Mouse (Mus musculus) forebrain, postnatal 0 days (tissue): ENCODE data around the gene Tenm3. TPM values are rescaled to one million over a fixed set of nuclear protein-coding genes. Genes with fewer than 3 reads are reported as not detected.

Source experiments
- ATAC-seq: fragments of 200-750 bp; cut with Nextera tagmentation; 2 replicates; pipeline ENCODE4 v1.8.0; 2017; ENCODE audit warnings: mild to moderate bottlenecking, moderate library complexity
- DNase-seq: peaks from one replicate; pipeline ENCODE4 v3.0.0-alpha.2; 2015
- H3K27ac ChIP-seq: fragments of 300-500 bp; sonication (generic); 2 replicates; pipeline ENCODE4 v1.5.1; 2014; ENCODE audit warnings: low read depth, mild to moderate bottlenecking, antibody characterized with exemption, low read length, moderate library complexity, mixed read lengths
- H3K27me3 ChIP-seq: fragments of 300-500 bp; sonication (generic); 2 replicates; pipeline ENCODE4 v1.6.1; 2014; ENCODE audit warnings: mild to moderate bottlenecking, low read length, mixed read lengths; ENCODE audit not compliant: insufficient read depth
- H3K36me3 ChIP-seq: fragments of 300-500 bp; sonication (generic); 2 replicates; pipeline ENCODE4 v1.6.1; 2014; ENCODE audit warnings: mild to moderate bottlenecking, moderate library complexity; ENCODE audit not compliant: insufficient read depth
- H3K4me1 ChIP-seq: fragments of 300-500 bp; sonication (generic); 2 replicates; pipeline ENCODE4 v1.6.1; 2014; ENCODE audit warnings: antibody characterized with exemption; ENCODE audit not compliant: insufficient read depth
- H3K4me2 ChIP-seq: fragments of 300-500 bp; sonication (generic); 2 replicates; pipeline ENCODE4 v1.6.1; 2014; ENCODE audit warnings: low read depth, mild to moderate bottlenecking, moderate library complexity
- H3K4me3 ChIP-seq: fragments of 300-500 bp; sonication (generic); 2 replicates; pipeline ENCODE4 v1.5.1; 2014; ENCODE audit warnings: low read depth, low read length, mixed read lengths
- H3K9ac ChIP-seq: fragments of 300-500 bp; sonication (generic); 2 replicates; pipeline ENCODE4 v1.6.1; 2014; ENCODE audit warnings: mild to moderate bottlenecking
- H3K9me3 ChIP-seq: fragments of 300-500 bp; sonication (generic); 2 replicates; pipeline ENCODE4 v1.6.1; 2016; ENCODE audit warnings: low read length
- CTCF ChIP-seq: sonication (generic); IDR thresholded peaks from 2 replicates; pipeline ENCODE4 v1.5.1; 2016; ENCODE audit warnings: antibody characterized with exemption, control low read depth, low read depth
- WGBS: fragments of 180-500 bp; shearing (Covaris S2); extraction: QIAGEN DNeasy Blood & Tissue Kit; methylation state at CpG from one replicate; pipeline ENCODE4 v1.1.7; 2014; 5-methylcytosine and 5-hydroxymethylcytosine counted together
- polyA plus RNA-seq: library from polyadenylated mRNA; unstranded; fragments of >200 nt; fragmentation: Nextera tagmentation; extraction: Ambion mirVana; gene quantifications from 2 replicates; pipeline ENCODE4 v1.2.1, GENCODE M21; 2015
- total RNA-seq: library from RNA; depleted of rRNA; stranded (reverse); fragments of >200 nt; gene quantifications from 2 replicates; pipeline ENCODE4 v1.2.3, GENCODE M21; 2014

Gene Tenm3
- total and polyA plus RNA-seq, 2 experiments from 2014 or later = 21.6 to 111 TPM

DNA sequence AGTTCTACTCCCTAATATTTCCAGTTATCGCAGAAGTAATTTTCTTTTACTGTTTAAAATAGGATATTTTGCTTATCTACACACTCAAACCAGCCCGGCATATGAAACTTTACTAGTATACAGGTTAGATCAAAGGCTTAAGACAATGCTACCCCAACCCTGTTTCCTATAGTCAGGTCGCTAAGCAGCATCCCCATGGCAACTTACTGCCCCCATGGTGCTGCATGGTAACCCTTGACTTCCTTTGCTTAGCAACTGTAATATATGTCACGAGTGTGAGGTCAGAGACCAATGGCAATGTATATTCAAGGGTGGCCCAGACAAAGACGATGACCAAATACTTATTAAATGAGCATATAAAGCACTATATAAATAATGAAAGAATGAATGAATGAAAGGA, 359.6 kb downstream of the Tenm3 start:
- 79% methylated on average over 5 of the region's 5 CpGs for WGBS
- Histone ChIP-seq H3K36me3 (no peaks in the 10 kb centered on the region), H3K27ac (no peak overlapping the region), H3K9ac (no peak overlapping the region), H3K4me3 (no peak overlapping the region), H3K9me3 (no peaks in the 10 kb centered on the region), H3K4me2 (no peak overlapping the region), H3K4me1 (peaks cover 7% of the 10 kb centered on the region; the same call in 1 of the 2 replicates), H3K27me3 (no peaks in the 10 kb centered on the region)
- DNase-seq = no peak
- no peak for ATAC-seq
- no peak for TF ChIP-seq CTCF

DNA sequence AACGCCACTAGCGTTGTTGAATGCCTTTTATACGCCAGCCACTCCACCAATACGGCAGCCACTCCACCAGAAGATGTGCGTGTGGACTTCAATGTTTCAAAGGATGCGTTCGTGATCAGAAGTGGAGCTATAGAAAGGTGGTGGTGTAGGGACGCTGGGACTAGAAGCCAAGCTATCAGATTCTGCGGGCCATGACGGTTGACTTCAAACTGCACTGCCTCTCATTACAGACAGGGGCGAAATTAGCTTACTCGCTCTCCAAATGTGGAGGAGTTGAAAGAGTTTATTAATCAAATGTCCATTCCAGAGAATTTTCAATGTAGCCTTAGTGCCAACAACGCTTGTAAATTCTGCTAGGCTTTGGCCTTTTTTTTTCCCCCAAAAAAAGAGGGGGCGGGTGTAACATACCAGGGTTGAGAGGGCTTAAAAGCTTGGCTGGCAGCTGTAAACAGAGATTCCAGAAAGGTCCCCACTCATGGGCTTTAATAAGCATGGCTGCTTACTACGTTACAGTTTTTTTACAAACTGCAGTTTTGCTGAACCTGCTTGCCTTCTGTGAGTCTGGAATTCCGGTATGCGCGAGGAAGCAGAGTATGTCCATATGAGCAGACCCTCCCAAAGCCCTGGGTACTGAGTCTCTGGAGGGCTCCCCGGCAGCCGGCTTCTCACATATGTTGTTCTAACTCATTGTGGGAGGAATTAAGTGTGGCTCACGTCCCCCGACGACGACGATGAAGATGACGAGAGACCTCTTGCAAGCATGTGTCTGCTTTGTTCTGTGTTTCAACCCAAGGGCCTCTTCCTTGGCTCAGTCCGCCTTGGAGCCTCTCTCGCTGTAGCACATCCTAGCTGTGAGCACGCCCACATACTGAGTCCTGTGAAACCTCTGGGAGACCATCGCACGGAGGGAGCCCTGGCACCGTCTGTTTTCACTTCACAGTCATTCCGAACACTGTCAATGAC, 361.8 kb downstream of the Tenm3 start:
- no peak for DNase-seq

DNA sequence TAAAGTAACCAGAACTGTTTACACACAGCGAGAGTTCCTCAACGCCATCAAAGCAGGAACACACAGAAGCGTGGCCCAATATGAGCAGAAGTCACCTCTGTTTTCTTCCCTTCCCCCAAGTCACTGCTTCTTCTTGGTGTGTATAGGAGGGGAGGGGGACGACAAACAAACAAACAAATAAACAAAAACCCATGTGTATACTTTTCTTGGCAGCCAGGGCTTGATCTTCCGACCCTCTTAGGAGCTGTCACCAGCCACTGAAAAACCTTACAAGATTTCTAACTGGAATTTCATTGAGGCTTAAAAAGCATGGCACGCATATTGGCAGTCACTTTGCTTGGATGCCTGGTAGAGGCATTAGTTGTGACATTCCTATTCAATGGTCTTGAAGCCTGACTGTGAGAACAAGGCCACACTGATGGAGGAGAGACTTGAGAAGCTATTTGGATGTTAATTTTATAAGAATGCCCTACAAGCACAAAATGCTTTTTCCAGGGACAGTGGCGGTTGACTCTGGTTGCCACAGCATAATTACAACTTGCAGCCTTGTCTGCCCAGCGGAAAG, 366.3 kb downstream of the Tenm3 start:
- Histone ChIP-seq H3K36me3 (no peaks in the 10 kb centered on the region), H3K4me1 (no peaks in the 10 kb centered on the region), H3K4me2 (no peak overlapping the region), H3K27me3 (no peaks in the 10 kb centered on the region), H3K27ac (no peak overlapping the region), H3K4me3 (no peak overlapping the region), H3K9me3 (no peaks in the 10 kb centered on the region), H3K9ac (no peak overlapping the region)
- TF ChIP-seq CTCF = no peak
- ATAC-seq = peak; percentile 57
- no peak for DNase-seq
- WGBS = 34% methylated on average over 8 of the region's 8 CpGs

More for the DNA sequence above, 361.8 kb downstream of the Tenm3 start:
- Histone ChIP-seq H3K27ac (no peak overlapping the region), H3K9ac (no peak overlapping the region), H3K9me3 (no peaks in the 10 kb centered on the region), H3K4me3 (no peak overlapping the region), H3K4me1 (no peaks in the 10 kb centered on the region), H3K27me3 (no peaks in the 10 kb centered on the region), H3K36me3 (no peaks in the 10 kb centered on the region), H3K4me2 (no peak overlapping the region)
- peak; percentile 38; the same call in 1 of the 2 replicates for ATAC-seq
- 60% methylated on average over 33 of the region's 33 CpGs for WGBS
- 0 out of 2 replicates have a peak, but pooled peaks have one; percentile 3 for TF ChIP-seq CTCF

DNA sequence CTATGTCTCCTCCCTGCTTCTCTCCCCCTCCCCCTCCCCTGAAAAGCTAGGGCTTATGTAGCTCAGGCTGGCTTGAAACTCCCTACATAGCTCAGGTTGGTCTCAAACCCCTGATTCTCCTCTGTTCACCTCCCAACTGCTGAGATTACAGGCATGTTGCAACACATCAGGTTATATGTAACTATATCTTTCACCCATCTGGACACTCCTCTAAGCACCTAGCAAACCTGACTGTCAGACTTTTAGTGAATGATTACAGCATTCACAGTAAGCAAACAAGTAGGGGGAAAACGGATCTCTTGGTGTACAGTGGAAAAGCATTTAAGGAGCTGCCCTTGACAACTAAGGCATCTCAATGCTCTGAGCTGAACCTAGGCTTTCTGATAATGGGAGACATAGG, 366.9 kb downstream of the Tenm3 start:
- no peak overlapping the region for H3K9ac ChIP-seq
- no peaks in the 10 kb centered on the region for H3K36me3 ChIP-seq
- 54% methylated on average over 1 of the region's 1 CpGs for WGBS
- no peak overlapping the region for H3K4me3 ChIP-seq
- TF ChIP-seq CTCF = no peak
- H3K9me3 ChIP-seq = no peaks in the 10 kb centered on the region
- DNase-seq (no peak), ATAC-seq (no peak)
- no peak overlapping the region for H3K4me2 ChIP-seq
- H3K27ac ChIP-seq = no peak overlapping the region
- no peaks in the 10 kb centered on the region for H3K27me3 ChIP-seq
- no peaks in the 10 kb centered on the region for H3K4me1 ChIP-seq

DNA sequence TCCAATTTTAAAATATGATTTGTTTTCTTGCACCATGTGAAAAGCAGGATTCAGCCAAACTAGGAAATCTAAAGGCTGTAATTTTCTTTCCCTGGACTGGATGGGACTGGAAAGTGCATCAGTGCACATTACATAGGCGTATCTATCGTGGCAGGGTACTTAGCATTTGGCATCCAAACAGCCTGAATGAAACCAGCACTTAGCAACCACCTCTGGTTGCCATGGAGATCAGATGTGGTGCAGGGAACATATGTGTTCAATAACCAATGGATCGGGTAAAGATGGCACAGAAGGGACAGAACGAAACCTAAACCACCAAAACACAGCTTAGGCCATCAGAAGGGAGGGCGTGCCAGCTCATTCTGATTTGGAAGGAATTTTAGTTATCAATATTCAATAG, 376.1 kb downstream of the Tenm3 start:
- no peak for DNase-seq
- Histone ChIP-seq H3K36me3 (no peaks in the 10 kb centered on the region), H3K27me3 (no peaks in the 10 kb centered on the region), H3K4me3 (no peak overlapping the region), H3K27ac (no peak overlapping the region), H3K4me2 (no peak overlapping the region), H3K4me1 (no peaks in the 10 kb centered on the region), H3K9ac (no peak overlapping the region), H3K9me3 (no peaks in the 10 kb centered on the region)
- WGBS = 69% methylated on average over 5 of the region's 5 CpGs
- ATAC-seq = peak; percentile 56; the same call in 1 of the 2 replicates
- no peak for TF ChIP-seq CTCF

DNA sequence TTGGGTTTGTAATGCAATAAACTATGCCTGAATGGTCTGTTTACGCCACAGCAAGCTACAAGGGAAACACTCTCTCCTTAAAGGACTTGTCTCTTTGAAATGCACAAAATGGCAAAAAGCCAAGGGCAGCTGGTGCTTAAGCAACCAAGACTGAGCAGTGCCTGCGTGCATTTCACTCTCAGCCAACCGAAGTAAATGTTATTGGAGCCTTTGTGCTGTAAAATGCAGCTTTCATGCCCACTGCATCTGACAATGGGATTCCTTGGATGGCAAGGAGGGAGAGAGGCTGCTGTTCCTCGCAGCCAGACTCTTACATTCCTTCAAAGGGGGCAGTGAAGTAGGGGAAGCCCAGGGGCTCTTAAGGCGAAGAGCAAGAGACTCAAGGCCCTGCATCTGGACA, 385.4 kb downstream of the Tenm3 start:
- no peak for TF ChIP-seq CTCF
- H3K27me3 ChIP-seq = no peaks in the 10 kb centered on the region
- H3K36me3 ChIP-seq = no peaks in the 10 kb centered on the region
- ATAC-seq (peak; percentile 94), DNase-seq (peak; percentile 92)
- H3K9me3 ChIP-seq = no peaks in the 10 kb centered on the region
- H3K4me3 ChIP-seq = no peak overlapping the region
- peak overlapping the region; percentile 24 for H3K4me2 ChIP-seq
- H3K27ac ChIP-seq = peak overlapping the region; percentile 79
- H3K4me1 ChIP-seq = 0 out of 2 replicates have a peak, but pooled peaks cover 8% of the 10 kb centered on the region
- WGBS = 13% methylated on average over 5 of the region's 5 CpGs
- H3K9ac ChIP-seq = no peak overlapping the region
